Mouse (Mus musculus): Measurements from ENCODE around the gene Pla2g15.

Gene Pla2g15

DNA sequence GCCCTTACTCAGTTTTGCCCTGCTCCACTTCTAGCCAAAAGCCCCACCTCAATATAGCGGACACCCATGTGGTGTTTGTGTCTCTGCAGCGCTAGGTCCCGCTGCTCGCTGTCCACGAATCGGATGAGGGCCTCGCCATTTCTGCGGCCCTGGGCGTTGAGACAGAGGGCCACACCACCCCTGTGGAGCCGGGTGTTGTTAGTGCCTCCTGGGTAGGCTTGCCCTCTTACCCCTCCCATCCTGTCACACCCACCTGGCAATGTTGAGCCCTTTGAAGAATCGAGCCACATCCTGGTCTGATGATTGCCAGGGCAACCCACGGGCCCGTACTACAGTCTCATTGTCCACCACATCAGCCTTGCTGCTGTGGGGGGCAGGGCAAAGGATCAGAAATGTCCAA lies 16.7 kb upstream of the Pla2g15 start:
- in situ Hi-C loops (cut with MboI; ENCODE audit: unreplicated experiment in 2 of 2), result loop anchor here (25.0 kb wide), 2 partner anchors 404 to 529 kb away; no protein-coding TSS in a partner anchor

DNA sequence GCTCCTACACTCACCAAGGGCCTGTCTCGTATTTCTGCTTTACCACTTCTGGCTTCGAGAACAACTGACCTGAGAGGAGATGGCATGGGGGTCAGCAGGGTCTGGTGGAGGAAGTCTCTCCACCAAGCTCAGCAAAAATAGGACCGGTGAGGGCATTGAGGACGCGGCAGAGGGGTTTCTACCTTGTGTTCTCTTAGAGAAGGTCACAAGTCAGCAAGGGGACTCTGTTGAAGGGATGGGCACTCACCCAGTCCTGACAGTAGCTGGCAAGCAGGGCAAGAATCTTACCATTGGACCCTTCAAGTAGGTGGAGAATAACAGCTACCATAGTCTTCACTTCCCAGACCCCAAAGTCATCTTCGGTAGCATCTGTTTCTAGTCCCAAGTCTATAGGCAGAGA lies 16.3 kb upstream of the Pla2g15 start:
- in situ Hi-C loops (cut with MboI; ENCODE audit: unreplicated experiment in 2 of 2), result loop anchor here (25.0 kb wide), 2 partner anchors 403 to 528 kb away; no protein-coding TSS in a partner anchor

GRCm38 (mm10) chr8:106134751-106135571 lies 15.2 kb upstream of the Pla2g15 start:
- in situ Hi-C loops (cut with MboI; ENCODE audit: unreplicated experiment in 2 of 2), result loop anchor here (5.0 to 25.0 kb wide), 4 partner anchors 62 to 527 kb away; no protein-coding TSS in a partner anchor

- in situ Hi-C loops (cut with MboI; ENCODE audit: unreplicated experiment in 2 of 2), result loop anchor here (5.0 to 25.0 kb wide), 4 partner anchors 62 to 527 kb away; no protein-coding TSS in a partner anchor
These were observed 14.5 kb upstream of the Pla2g15 start for GRCm38 (mm10) chr8:106135672-106136071.

DNA sequence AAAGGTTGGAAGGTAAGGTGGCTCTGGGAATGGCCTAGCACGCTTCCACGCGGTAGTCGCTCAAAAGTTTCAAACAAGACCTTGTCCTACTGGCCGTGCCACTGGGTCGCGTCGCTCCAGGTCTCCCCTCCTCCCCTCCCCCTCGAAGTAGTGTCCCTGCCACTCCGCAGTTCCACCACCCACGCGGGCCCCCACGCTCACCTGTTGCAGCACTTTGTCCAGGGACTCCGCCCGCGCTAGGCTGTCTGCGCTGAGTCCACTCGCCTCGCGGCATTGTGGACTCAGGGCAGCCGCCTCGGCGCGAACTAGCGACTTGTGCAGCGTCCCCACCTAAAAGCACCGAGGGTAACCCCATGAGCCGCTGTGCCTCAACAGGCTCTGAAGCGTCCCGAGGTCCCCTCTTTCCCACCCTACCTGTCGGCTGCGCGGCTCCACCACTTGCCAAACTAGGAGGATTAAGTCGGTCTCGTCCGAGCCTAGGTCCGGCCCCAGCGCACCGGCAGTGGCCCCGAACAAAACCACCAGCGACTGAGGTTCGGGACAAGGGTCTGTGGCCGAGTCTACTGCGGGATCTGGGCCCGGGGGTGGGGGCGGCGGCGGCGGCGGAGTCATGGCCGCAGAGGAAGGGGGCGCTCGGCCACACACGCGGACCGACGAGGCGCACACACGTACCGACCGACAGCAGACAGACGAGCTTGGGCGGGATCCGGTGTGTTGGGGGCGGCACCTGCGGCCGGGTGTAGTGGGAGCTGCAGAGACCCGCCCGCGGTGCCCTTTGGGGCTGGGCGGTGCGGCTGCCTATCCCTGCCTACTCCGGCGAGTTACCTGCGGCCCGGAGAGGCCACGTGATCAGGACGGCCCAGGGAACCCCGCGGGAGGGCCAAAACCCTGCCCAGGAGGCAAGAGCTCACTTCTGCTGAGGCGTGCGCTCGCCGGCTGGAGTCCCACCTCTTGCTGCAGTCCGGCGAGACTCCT lies 13.8 kb upstream of the Pla2g15 start, which contains the start of gene Esrp2:
Esrp2 (minus strand) TSS at position 819 of the 975 bp plus-strand sequence.
- in situ Hi-C loops (cut with MboI; ENCODE audit: unreplicated experiment in 2 of 2), result loop anchor here (5.0 to 25.0 kb wide), 4 partner anchors 61 to 526 kb away; no protein-coding TSS in a partner anchor

- in situ Hi-C loops (cut with MboI; ENCODE audit: unreplicated experiment in 2 of 2), result loop anchor here (5.0 to 25.0 kb wide), 4 partner anchors 60 to 525 kb away; no protein-coding TSS in a partner anchor
These were observed 12.8 kb upstream of the Pla2g15 start for GRCm38 (mm10) chr8:106137218-106137905.

DNA sequence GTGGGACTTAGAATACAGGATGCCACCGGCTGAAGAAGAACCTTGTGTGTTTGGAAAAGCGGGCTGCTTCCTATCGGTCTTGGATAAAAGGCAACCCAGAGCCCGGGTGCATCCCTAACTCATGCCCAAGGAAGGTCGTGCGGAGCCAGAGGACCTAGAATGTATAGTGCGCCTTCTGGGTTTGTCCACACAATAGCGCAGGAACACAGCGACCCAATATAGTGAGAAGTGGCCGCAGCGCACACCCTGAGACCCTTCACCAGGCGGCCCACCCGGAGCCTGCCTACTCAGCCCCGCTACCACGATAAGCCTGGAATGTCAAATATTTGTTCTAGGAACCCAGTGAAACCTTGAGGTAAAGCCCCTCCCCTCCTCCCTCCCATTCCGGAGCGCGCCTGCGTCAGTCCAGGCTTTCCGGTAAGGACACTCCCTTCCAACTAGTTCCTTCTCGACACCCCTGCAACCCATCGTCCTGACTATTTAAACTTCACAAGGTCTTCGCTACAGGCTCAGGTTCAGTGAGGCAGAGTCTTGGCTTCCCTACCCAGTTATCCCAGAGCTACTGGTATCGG lies 12.2 kb upstream of the Pla2g15 start:
- in situ Hi-C loops (cut with MboI; ENCODE audit: unreplicated experiment in 2 of 2), result loop anchor here (5.0 to 25.0 kb wide), 4 partner anchors 59 to 524 kb away; no protein-coding TSS in a partner anchor

- in situ Hi-C loops (cut with MboI; ENCODE audit: unreplicated experiment in 2 of 2), result loop anchor here (5.0 to 25.0 kb wide), 4 partner anchors 59 to 524 kb away; no protein-coding TSS in a partner anchor
These were observed 11.6 kb upstream of the Pla2g15 start for GRCm38 (mm10) chr8:106138616-106139015.

DNA sequence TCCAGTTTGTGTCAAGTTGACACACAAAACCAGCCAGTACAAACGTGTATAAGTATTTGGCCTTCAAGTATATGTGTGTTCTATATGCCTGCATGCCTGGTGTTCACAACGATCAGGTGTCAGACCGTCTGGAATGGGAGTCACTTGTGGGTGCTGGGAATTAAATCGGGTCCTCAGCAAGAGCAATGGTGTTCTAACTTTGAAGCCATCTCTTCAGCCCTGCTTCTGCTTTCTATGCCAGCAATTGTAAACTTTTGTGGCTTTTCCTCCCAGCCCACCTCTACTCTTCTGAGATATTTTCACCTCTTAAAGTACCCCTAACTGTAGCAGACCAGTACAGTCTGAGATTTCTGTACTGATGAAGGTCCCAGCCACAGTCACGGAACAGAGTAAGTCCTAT lies 10.0 kb upstream of the Pla2g15 start:
- in situ Hi-C loops (cut with MboI; ENCODE audit: unreplicated experiment in 2 of 2), result loop anchor here (5.0 to 25.0 kb wide), 4 partner anchors 57 to 522 kb away; no protein-coding TSS in a partner anchor

- in situ Hi-C loops (cut with MboI; ENCODE audit: unreplicated experiment in 2 of 2), result loop anchor here (5.0 to 25.0 kb wide), 4 partner anchors 57 to 522 kb away; no protein-coding TSS in a partner anchor
These were observed 9.4 kb upstream of the Pla2g15 start for GRCm38 (mm10) chr8:106140769-106141168.

DNA sequence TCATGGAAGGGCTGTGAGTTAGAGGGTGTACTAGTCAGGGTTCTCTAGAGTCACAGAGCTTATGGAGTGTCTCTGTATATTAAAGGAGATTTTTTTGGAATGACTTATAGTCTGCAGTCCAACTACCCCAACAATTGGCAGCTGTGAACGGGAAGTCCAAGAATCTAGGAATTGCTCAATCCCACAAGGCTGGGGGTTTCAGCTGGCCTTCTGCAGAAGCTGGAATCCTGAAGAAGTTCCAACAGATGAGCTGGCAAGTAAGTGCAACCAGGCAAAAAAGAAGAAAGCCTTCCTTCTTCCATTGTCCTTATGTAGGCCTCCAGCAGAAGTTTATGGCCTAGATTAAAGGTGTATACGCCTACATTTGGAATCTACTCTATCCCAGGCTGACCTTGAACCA lies 4.9 kb upstream of the Pla2g15 start:
- in situ Hi-C loops (cut with MboI; ENCODE audit: unreplicated experiment in 2 of 2), result loop anchor here (25.0 kb wide), 2 partner anchors 392 to 517 kb away; no protein-coding TSS in a partner anchor

DNA sequence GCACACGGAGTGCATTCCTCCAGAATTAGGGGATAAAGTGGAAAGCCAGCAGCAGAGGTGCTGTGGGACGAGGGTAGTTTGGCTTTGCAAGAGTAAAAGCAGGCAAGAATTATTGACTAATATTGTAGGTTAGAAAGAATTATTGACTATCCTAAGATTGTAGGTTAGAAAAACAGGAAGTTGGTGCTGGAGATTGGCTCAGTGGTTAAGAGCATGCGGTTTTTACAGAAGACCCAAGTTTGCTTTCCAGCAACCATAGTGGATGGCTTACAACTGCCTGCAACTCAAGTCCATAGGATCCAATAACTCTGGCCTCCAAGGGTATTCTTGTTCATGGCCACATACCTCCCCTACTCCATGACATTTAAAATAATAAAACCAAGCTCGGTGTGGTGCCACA lies 4.2 kb upstream of the Pla2g15 start:
- in situ Hi-C loops (cut with MboI; ENCODE audit: unreplicated experiment in 2 of 2), result loop anchor here (25.0 kb wide), 2 partner anchors 391 to 516 kb away; no protein-coding TSS in a partner anchor

DNA sequence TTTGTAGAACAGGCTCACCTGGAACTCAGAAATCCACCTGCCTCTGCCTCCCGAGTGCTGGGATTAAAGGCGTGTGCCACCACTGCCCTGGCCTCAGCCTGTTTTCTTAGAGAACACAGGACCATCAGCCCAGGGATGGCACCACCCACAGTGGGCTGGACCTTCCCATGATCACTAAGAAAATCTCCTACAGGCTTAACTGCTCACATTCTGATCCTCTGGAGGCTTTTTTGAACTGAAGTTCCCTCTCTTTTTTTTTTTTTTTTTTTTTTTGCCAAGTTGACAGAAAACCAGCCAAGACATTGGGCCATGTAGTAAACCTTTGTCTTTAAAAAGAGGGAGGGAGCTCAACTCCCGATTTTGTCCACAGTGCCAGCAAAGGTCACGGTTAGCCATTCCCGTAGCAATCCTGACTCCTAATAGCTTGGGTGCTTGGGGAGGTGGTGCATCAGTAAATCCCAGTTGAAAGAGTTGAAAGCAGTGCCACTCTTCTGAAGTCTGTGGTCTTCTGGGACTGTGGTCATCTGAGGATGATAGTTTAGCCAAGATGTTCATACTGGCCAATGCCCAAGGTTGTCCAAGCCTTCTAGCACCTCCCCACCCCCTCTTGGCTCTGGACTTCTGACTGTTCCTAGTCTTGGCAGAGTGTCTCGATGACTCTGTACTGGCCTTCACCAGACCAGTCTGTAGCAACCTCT lies 2.2 kb upstream of the Pla2g15 start:
- in situ Hi-C loops (cut with MboI; ENCODE audit: unreplicated experiment in 2 of 2), result loop anchor here (25.0 kb wide), 2 partner anchors 389 to 514 kb away; no protein-coding TSS in a partner anchor

- in situ Hi-C loops (cut with MboI; ENCODE audit: unreplicated experiment in 2 of 2), result loop anchor here (25.0 kb wide), 2 partner anchors 388 to 513 kb away; no protein-coding TSS in a partner anchor
These were observed 1.2 kb upstream of the Pla2g15 start for GRCm38 (mm10) chr8:106149025-106149424.

DNA sequence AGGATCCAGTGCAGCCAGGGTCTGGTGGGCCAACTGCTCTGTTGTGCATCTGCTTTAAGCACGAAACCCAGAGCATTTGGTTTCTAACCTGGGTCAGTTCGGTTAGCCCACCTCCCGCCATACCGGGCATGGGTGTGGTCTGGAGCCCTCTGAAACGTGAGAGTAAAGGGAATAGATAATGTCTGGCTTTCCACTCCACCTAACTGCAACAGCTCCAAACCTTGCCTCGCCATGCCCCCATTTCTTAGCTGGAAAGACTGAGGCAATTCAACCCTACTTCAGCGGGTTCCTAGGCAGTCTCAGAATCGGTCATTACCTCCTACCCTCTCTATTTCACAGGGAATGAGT lies 428 bp downstream of the Pla2g15 start:
- in situ Hi-C loops (cut with MboI; ENCODE audit: unreplicated experiment in 2 of 2), result loop anchor here in 1 of 2 experiments (10.0 to 25.0 kb wide), 2 partner anchors 494 to 813 kb away; partner anchors contain the start of genes Fhod1, Lrrc29, Slc9a5 and Tmem208

- in situ Hi-C loops (cut with MboI; ENCODE audit: unreplicated experiment in 2 of 2), result loop anchor here in 1 of 2 experiments (10.0 to 25.0 kb wide), 2 partner anchors 494 to 814 kb away; partner anchors contain the start of genes Fhod1, Lrrc29, Slc9a5 and Tmem208
These were observed 842 bp downstream of the Pla2g15 start for GRCm38 (mm10) chr8:106151041-106151440.

DNA sequence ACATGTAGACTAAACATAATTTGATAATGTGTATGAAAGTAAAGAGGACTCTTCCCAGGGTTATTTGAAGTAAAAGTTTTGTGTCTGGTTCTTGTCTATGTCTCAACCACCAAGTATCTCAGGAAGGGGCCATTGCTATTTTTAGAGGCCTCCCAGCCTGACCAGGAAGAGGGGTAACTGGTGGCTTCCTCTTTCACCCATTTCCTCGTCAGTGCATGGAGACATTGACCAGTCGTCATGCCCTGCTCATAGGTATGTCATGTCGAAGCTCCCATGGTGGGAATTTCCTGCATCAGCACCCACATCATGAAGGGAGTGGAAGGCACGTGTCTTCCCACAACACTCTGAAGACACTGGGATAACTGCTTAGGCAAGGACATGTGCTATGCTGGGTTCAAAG lies 2.7 kb downstream of the Pla2g15 start:
- in situ Hi-C loops (cut with MboI; ENCODE audit: unreplicated experiment in 2 of 2), result loop anchor here in 1 of 2 experiments (10.0 to 25.0 kb wide), 2 partner anchors 492 to 816 kb away; partner anchors contain the start of genes Fhod1, Lrrc29, Slc9a5 and Tmem208

- in situ Hi-C loops (cut with MboI; ENCODE audit: unreplicated experiment in 2 of 2), result loop anchor here in 1 of 2 experiments (10.0 to 25.0 kb wide), 2 partner anchors 487 to 820 kb away; partner anchors contain the start of genes Fhod1, Lrrc29, Slc9a5 and Tmem208
These were observed 7.2 kb downstream of the Pla2g15 start for GRCm38 (mm10) chr8:106157419-106157818.
